Mouse (Mus musculus) ES-E14 (cell line): ENCODE measurements around the gene Unc13c. TPM values are rescaled to one million over a fixed set of nuclear protein-coding genes. Genes with fewer than 3 reads are reported as not detected.

Experiments used
- DNase-seq: peaks from one replicate; pipeline ENCODE4 v3.0.0-alpha.2; 2013; ENCODE audit warnings: low read depth, low spot score
- H3K27ac ChIP-seq: 2 replicates; pipeline ENCODE4 v1.5.1; 2012; ENCODE audit warnings: low read depth, mild to moderate bottlenecking, low read length, moderate library complexity, mixed read lengths; ENCODE audit not compliant: poor library complexity, insufficient read depth, severe bottlenecking
- H3K36me3 ChIP-seq: 2 replicates; pipeline ENCODE4 v1.6.1; 2012; ENCODE audit warnings: mild to moderate bottlenecking, low read length, moderate library complexity, mixed read lengths; ENCODE audit not compliant: control insufficient read depth, poor library complexity, insufficient read depth, severe bottlenecking
- H3K4me1 ChIP-seq, 2 experiments: fragments of 150-350 bp in 1 of 2; sonication (generic) in 1 of 2; 2 replicates each; pipeline ENCODE4 v1.6.1; 2012; ENCODE audit warnings: low read length in 2 of 2, mild to moderate bottlenecking in 1 of 2, mixed read lengths in 1 of 2; ENCODE audit not compliant: control insufficient read depth in 2 of 2, insufficient read depth in 2 of 2, poor library complexity in 1 of 2
- H3K4me3 ChIP-seq, 2 experiments: fragments of 150-350 bp in 1 of 2; sonication (generic) in 1 of 2; 2 replicates each; pipeline ENCODE4 v1.5.1; 2012; ENCODE audit warnings: low read length in 2 of 2, low read depth in 1 of 2, mild to moderate bottlenecking in 1 of 2, mixed read lengths in 1 of 2; ENCODE audit not compliant: insufficient read depth in 1 of 2, poor library complexity in 1 of 2, severe bottlenecking in 1 of 2
- H3K9ac ChIP-seq: 2 replicates; pipeline ENCODE4 v1.6.1; 2012; ENCODE audit warnings: low read depth, mild to moderate bottlenecking, low read length, mixed read lengths; ENCODE audit not compliant: poor library complexity, insufficient read depth, severe bottlenecking
- H3K9me3 ChIP-seq: fragments of 150-350 bp; sonication (generic); 2 replicates; pipeline ENCODE4 v1.6.1; 2012; ENCODE audit warnings: low read depth, mild to moderate bottlenecking, low read length; ENCODE audit not compliant: control insufficient read depth, insufficient read depth
- CHD2 ChIP-seq: IDR thresholded peaks from 2 replicates; pipeline ENCODE4 v1.6.1; 2014; ENCODE audit warnings: mild to moderate bottlenecking, low read depth, low read length, inconsistent platforms
- HCFC1 ChIP-seq: IDR thresholded peaks from 2 replicates; pipeline ENCODE4 v1.6.1; 2012; ENCODE audit warnings: low read length, inconsistent platforms, borderline replicate concordance; ENCODE audit not compliant: insufficient read depth
- MAFK ChIP-seq: IDR thresholded peaks from 2 replicates; pipeline ENCODE4 v1.6.1; 2014; ENCODE audit warnings: mild to moderate bottlenecking, low read depth, low read length, inconsistent platforms; ENCODE audit not compliant: insufficient read depth
- ZC3H11A ChIP-seq: IDR thresholded peaks from 2 replicates; pipeline ENCODE4 v1.6.1; 2012; ENCODE audit warnings: low read depth, mild to moderate bottlenecking, inconsistent platforms, low read length, borderline replicate concordance
- ZNF384 ChIP-seq: IDR thresholded peaks from 2 replicates; pipeline ENCODE4 v1.6.1; 2012; ENCODE audit warnings: low read depth, low read length, inconsistent platforms
- in situ Hi-C, 2 experiments: fragments of 600-800 bp; cut with MboI; formaldehyde crosslinking; loops; one replicate each; pipeline ENCODE4 v1.15.1; 2025; ENCODE audit warnings: low sequenced_read_pairs in 2 of 2, inconsistent platforms in 1 of 2; ENCODE audit not compliant: unreplicated experiment in 2 of 2
- total RNA-seq: library from RNA; depleted of rRNA; stranded (reverse); fragments of 300-350 nt; gene quantifications from 2 replicates; pipeline ENCODE4 v1.2.3, GENCODE M21; 2012

The Unc13c gene
- total RNA-seq, 1 experiment: under 0.01 TPM

DNA sequence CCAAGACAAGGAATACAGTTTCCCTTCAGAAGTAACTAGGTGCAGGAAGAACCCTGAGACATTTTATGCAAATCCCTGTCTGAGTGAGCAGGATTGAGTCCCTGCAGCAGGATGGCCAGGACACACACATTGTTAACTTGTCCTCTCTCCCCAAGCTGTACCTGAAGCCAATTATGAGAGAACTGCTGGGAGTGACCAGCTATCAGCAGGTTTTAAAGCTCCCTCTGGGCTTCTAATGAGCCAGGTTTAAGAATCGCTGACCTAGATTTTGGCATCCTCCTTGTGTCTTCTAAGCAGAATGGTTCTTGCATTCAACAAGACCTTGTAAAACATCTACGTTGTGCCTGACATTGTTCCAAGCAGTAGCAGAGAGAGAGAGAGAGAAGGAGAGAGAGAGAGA lies 213.6 kb downstream of the Unc13c start:
- no peak overlapping the region for H3K27ac ChIP-seq
- H3K36me3 ChIP-seq: no peaks in the 10 kb centered on the region
- no peak overlapping the region for H3K9ac ChIP-seq
- TF ChIP-seq ZC3H11A: no peak
- TF ChIP-seq ZNF384: no peak
- DNase-seq: no peak
- H3K4me1 ChIP-seq: no peaks in the 10 kb centered on the region
- no peak overlapping the region for H3K4me3 ChIP-seq
- H3K9me3 ChIP-seq: no peaks in the 10 kb centered on the region
- in situ Hi-C loops: no loop called here

DNA sequence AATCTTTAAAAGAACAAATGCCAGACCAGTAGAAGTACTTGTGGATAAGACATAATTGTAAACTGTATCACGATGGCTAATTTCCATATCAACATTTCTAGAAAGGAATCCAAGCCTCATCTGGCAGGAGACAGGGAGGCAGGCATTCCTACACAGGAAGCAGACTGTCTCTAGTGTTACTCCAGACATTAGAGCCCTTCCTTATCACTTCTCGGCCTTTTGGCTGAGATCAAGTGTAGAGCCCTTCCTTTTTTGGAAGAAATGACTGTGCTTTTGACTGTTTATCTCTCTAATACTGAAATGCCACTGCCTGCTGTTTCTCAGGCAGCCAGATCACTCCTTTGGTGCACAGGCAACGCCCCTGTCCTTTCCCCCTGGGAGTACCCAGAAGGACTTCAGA lies 215.3 kb downstream of the Unc13c start:
- no peak for TF ChIP-seq HCFC1
- TF ChIP-seq ZC3H11A: no peak
- TF ChIP-seq ZNF384: no peak
- no peak for TF ChIP-seq MAFK
- TF ChIP-seq CHD2: no peak
- Histone ChIP-seq H3K9me3 (no peaks in the 10 kb centered on the region), H3K36me3 (no peaks in the 10 kb centered on the region), H3K4me1 (no peaks in the 10 kb centered on the region), H3K9ac (no peak overlapping the region), H3K4me3 (no peak overlapping the region), H3K27ac (no peak overlapping the region)
- in situ Hi-C loops: no loop called here
- no peak for DNase-seq

GRCm38 (mm10) chr9:73751344-73751743 lies 217.4 kb downstream of the Unc13c start:
- DNase-seq: no peak
- no peaks in the 10 kb centered on the region for H3K4me1 ChIP-seq
- H3K9me3 ChIP-seq: no peaks in the 10 kb centered on the region
- no peak overlapping the region for H3K4me3 ChIP-seq
- TF ChIP-seq ZC3H11A (no peak), MAFK (no peak), ZNF384 (no peak), HCFC1 (no peak), CHD2 (no peak)
- in situ Hi-C loops: no loop called here
- H3K36me3 ChIP-seq: no peaks in the 10 kb centered on the region
- no peak overlapping the region for H3K9ac ChIP-seq
- H3K27ac ChIP-seq: no peak overlapping the region

- Histone ChIP-seq H3K4me3 (no peak overlapping the region), H3K27ac (no peak overlapping the region), H3K9me3 (no peaks in the 10 kb centered on the region), H3K4me1 (no peaks in the 10 kb centered on the region), H3K36me3 (no peaks in the 10 kb centered on the region), H3K9ac (no peak overlapping the region)
- DNase-seq: no peak
- no peak for TF ChIP-seq ZNF384
- TF ChIP-seq HCFC1: no peak
- no peak for TF ChIP-seq ZC3H11A
- TF ChIP-seq CHD2: no peak
- no peak for TF ChIP-seq MAFK
- in situ Hi-C loops: no loop called here
These were observed 234.3 kb downstream of the Unc13c start for GRCm38 (mm10) chr9:73734446-73734845.

GRCm38 (mm10) chr9:73725717-73726662 lies 242.8 kb downstream of the Unc13c start:
- Histone ChIP-seq H3K9ac (no peak overlapping the region), H3K36me3 (no peaks in the 10 kb centered on the region), H3K27ac (no peak overlapping the region), H3K4me3 (no peak overlapping the region), H3K9me3 (no peaks in the 10 kb centered on the region), H3K4me1 (no peaks in the 10 kb centered on the region)
- in situ Hi-C loops: no loop called here
- DNase-seq: no peak
- no peak for TF ChIP-seq ZNF384
- no peak for TF ChIP-seq HCFC1
- TF ChIP-seq CHD2: no peak
- TF ChIP-seq MAFK: no peak
- no peak for TF ChIP-seq ZC3H11A
